Mouse (Mus musculus) adrenal gland, postnatal 25 days (tissue): ENCODE results near the gene Rdh7. TPM values are rescaled to one million over a fixed set of nuclear protein-coding genes. Genes with fewer than 3 reads are reported as not detected.
"Not testable (repeated sequence)": the region's sequence is repeated elsewhere in the genome, so short reads cannot be mapped to it uniquely, and the experiment has no call there.

Source experiments
- DNase-seq: peaks from one replicate; pipeline ENCODE4 v3.0.0; 2021; ENCODE audit warnings: mixed read lengths
- long read RNA-seq: library from polyadenylated mRNA; stranded (forward); transcript quantifications from one replicate; pipeline ENCODE4 v2.0.0, GENCODE M21; 2021
- total RNA-seq: library from RNA; stranded (reverse); gene quantifications from 2 replicates; pipeline ENCODE4 v1.2.3, GENCODE M21; 2021

The Rdh7 gene
- total RNA-seq = 5.8 TPM in 1 of 2 replicates, not detected in the other
- long read RNA-seq, transcript Rdh7-201 (4 exons, 1,678 nt) = major isoform, 633 of 670 reads
- long read RNA-seq, partial matches to known transcripts = 30 of 670 reads
- long read RNA-seq, other reads (novel, unspliced or antisense) = 7 of 670 reads

GRCm38 (mm10) chr10:127888605-127889004 is at the start of gene Rdh7:
Gene Rdh7 (minus strand): TSS chr10:127888817.
- DNase-seq = no peak

DNA sequence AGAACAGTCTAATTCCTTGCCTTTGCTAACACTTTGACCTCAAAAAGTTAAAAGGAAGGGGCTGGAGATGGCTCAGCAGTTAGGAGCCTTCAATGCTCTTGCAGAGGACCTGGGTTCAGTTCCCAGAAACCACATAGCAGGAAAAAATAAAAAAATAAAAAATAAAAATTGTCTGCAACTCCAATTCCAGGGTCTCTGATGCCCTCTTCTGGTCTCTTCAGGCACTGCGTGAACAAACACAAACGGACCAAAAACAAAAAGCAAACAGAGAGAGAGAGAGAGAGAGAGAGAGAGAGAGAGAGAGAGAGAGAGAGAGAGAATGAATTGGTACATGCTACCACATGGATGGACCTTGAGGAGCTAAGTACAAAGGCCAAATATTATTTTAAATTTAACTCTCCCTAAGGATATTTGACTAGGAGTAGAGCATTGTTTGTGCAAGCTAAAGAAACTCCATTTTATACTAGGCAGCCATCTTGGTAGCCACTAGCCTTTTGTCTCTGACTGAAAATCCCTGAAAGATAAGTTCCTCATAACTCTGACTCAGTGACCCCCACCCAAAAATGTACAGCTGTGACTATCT is 48.9 kb upstream of the Rdh7 start:
- DNase-seq = peak; percentile 54

GRCm38 (mm10) chr10:127936747-127937409 is 48.3 kb upstream of the Rdh7 start:
- no peak for DNase-seq

- no peak for DNase-seq
Measured at GRCm38 (mm10) chr10:127936271-127936670, 47.7 kb upstream of the Rdh7 start.

GRCm38 (mm10) chr10:127932290-127932926 is 43.8 kb upstream of the Rdh7 start:
- DNase-seq = no peak

DNA sequence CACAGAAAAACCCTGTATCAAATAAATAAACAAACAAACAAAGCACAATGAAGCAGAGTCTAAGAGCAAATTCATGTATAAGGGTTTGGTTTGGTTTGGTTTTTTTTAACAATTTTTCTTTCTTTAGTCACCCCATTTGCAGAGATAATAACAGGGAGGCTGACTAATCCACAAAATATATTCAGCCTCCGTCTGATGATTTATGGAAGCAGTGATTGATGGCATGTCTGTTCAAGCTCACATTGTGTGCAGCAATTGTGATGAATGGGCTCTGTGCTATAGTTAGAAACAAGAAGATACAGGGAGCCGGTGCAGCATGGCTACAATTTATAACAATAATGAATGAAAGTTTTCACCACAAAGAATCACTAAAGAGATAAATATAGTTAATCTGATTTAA is 39.1 kb upstream of the Rdh7 start:
- DNase-seq = no peak

- DNase-seq = no peak
Measured at GRCm38 (mm10) chr10:127924597-127925378, 36.2 kb upstream of the Rdh7 start.

GRCm38 (mm10) chr10:127923024-127923423 is 34.4 kb upstream of the Rdh7 start:
- DNase-seq = no peak

- DNase-seq = no peak
Measured at GRCm38 (mm10) chr10:127922241-127922640, 33.6 kb upstream of the Rdh7 start.

DNA sequence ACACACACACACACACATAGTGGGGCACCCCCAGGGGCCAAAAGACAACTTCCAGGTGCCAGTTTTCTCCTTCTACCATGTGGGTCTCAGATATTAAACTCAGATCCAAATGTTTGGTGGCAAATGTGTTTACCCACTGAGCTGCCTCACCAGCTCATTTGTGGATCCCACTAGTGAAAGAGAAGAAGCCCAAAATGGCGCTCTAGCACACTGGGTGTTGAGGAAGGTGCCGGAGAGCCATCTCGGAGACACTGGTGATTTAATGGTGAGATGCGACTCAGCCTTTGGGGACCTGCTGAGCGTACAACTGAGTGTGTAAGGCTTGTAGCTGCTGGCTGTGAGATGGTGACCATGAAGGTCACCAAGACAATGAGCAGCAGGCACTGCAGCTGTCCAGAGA is 29.0 kb upstream of the Rdh7 start:
- DNase-seq = no peak

- not testable (repeated sequence) for DNase-seq
Measured at GRCm38 (mm10) chr10:127917183-127917582, 28.6 kb upstream of the Rdh7 start.

DNA sequence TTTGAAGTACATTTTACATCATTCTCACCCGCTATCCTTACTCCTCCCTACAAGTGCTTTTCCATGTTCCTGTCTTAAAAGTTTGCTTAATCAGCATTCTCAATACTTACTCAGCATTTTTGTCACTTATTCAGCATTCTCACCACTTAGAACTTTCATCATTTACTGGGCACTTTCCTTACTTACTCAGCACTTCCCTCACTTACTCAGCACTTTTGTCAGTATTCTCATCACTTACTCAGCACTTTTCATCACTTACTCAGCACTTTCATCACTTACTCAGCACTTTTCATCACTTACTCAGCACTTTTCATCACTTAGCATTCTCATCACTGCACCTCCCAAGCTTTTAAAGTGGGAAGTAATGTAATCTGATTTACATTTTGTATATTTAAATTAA is 27.0 kb upstream of the Rdh7 start:
- DNase-seq = no peak

DNA sequence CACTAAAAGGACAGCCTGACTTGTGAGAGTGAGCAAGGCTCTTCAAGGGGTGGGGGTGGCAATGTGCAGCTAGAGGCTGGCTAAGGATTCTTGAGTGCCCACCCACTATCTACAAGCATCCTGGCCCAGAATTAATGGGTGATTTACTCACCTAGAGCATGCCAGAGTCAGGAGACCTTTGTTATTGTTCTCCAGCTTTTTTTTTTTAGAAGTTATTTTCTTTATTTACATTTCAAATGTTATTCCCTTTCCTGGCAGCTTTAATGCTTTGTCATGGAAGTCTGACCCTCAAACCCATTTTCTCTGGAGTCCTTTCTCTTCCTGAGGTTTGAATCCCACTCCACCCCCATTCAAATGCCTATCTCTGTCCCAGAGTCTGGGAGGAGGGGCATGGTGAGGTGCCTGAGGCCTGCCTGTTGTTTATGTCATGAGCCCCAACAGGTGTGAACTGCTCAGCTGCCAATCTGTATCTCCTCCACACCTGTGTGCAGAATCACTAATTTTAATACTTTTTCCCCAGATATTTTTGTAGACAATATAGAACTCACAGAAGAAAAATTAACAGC is 18.9 kb upstream of the Rdh7 start:
- no peak for DNase-seq

DNA sequence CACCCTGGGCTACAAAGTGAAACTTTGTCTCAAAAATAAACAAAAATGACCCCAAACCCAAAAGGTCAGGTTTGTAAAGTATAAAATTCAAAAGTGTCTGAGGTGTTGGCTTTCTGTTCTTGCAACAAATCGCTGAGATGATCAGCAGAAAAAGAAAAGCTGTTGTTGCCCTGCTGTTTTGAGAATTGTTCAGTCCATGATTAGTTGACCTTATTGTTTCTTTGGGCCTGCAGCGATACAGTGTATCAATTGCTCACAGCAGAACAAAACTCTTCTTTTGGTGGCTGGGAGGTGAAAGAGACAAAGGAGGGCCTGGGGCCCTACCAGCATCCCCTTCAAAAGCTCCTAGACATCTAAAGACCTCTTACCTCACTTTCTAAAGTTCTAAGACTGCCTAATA is 17.5 kb upstream of the Rdh7 start:
- DNase-seq = no peak

DNA sequence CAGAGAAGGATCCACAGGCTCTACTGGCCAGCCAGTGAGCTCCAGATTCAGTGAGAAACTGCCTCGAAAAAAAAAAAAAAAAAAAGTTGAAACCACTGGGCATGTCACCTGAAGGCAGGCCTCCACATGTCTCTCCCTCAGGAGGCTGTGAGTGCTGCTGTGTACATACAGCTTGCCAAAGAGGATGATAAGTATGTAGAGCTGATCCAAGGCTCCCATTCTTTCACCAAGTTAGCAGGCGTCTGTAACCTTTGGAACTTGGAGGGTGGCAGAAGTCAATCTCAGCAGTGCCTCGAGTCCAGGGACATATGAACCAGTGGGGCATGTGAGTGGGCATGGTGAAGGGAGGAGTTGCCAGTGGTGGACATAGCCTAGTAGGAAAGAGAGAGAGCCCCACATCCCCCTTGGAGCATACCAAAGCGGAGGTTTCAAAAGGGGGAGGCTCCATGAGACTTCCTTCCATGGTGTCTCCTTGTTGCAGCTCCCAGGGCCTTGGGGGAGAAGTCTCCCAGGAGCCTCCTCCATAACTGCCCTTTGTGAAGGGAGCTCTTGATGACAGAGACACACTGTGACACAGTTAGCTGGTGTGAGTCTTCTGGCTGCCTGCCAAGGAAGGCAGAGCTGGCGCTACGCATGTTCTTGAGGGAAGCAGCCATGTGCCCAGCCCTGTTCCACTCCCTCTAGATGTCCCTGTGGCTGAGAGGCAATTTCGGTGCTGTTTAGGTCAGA is 16.3 kb upstream of the Rdh7 start:
- peak; percentile 78 for DNase-seq

DNA sequence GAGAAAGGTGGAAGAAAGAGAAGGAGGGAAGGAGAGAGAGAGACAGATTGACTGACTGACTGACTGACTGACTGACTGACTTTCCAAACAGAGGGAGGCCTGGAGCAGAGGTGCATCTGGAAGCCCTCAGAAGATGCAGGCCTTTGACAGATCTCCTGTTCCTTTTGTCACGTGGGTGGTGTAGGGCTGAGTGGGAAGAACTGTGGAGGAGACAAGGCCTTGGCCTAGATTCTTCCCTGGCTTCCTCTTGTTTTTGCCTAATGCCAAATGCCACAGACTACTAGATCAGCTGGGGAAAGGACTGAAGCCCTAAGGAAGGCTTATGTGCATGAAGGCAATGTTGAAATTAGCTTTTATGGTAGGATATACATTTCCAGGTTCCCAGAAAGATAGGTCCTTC is 14.5 kb upstream of the Rdh7 start:
- DNase-seq = peak; percentile 7

DNA sequence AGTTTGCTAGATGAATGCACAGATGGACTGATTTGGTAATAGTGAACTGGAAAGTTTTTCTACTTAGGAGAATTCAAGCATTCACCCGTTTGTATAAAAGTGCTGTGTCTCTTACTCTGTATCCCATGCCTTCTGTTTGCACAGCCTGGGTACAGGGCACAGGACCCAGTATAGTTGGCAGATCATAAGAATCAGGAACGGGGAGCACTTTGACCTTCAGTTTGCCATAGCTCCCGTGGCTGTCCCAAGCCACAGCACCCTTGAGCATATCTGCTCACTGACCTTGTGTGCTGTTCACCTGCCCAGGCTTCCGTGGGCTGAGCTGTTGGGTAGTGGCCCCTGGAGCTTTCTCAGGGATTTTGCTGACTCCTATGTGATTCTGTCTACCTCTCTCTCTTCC is 13.1 kb upstream of the Rdh7 start:
- DNase-seq = no peak

DNA sequence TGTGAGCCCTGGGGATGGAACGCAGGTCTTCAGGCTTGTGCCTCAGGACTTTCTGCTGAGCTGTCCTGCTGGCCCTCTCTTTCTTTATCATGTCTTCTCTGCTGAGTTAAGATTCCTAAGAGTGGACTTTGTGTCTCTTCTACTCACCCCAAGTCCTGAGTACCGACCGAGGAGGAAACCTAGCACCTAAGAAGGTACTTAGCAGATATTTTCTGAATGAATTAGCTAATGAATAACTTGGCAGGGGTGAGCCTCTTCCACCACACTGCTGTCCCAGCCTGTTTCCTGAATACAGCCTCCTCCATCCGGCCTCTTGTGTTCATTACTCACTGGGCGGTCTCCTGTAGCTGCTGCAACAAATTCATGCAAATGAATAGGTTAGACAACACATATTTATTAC is 11.2 kb upstream of the Rdh7 start:
- DNase-seq = no peak

GRCm38 (mm10) chr10:127898218-127898617 is 9.6 kb upstream of the Rdh7 start, which contains the start of gene Sdr9c7:
Gene Sdr9c7 (plus strand): TSS chr10:127898518.
- DNase-seq = no peak

DNA sequence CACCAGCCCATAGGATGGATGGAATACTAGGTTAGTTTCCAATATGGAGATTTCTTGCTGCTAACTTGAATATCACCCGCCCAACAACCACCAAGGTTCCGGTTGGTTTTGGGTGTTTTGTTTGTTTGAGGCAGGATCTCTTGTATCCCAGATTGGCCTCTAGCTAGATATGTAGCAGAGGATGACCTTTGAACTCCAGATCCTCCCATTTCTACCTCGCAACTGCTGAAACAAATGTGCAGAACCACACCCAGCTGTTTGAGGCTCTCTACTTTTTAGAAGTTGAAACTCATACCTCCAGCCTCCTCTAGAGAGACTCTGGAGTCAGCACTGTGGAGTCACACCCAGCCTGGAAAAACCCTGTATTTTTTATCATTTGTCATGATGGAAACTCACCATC is 8.9 kb upstream of the Rdh7 start:
- DNase-seq = no peak

DNA sequence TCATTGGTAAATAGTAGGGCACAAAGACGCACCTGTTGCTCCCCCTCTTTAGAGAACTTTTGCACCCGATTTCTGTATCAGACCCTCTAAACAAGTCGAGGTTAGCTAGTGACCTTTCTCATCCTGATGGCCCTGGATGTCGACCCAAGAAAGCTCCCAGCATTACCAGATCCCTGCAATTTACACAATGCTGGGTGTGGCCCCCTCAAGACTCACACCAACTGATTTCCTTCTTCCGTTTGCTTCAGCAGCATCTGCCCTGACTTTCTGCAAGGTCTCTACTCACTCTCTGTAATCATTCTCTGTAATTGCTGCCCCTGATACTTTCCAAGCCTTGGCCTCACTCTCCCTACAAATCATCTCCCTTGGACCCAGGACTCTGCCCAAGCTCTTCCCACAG is 8.1 kb upstream of the Rdh7 start:
- no peak for DNase-seq
